Comparison of ENCODE assay signal across 13 mouse cellular contexts in the genomic region with DNA sequence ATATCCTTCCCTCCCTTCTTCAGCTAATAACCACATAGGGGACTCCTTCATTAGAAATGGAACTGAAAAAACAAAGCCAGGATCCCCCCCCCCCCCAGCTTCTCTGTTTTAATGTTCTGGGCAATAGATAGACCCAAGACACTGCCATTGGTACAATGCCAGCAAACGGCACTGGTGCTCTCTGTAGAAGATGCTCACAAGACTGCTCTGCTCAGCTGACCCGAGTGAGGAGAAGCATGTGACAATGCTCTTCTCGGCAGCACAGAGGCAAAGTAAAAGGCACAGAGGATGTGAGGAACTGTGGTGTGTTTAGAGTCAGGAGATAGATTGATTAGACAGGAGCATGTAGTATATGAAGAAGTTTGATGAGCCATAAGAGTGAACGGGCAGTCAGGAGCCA.
"Had no signal": no experiment of that assay in that cellular context is flagged by ENCODE, and none has a peak within 500 bp of the region (broad histone marks: within the 10 kb centered on the region; RNA-seq: fewer than 3 reads in every experiment).

No protein-coding gene starts in this region.

- H3K9ac ChIP-seq: intestine, embryonic 15.5 days; liver, embryonic 15.5 days had no signal

- ATAC-seq: intestine, embryonic 15.5 days; lung, postnatal 0 days; midbrain, embryonic 16.5 days had no signal

- H3K4me3 ChIP-seq: intestine, embryonic 15.5 days; layer of hippocampus, adult 2 months; limb, embryonic 10.5 days; liver, embryonic 15.5 days had no signal

- H3K4me2 ChIP-seq: intestine, embryonic 15.5 days; liver, embryonic 11.5 days; liver, embryonic 15.5 days had no signal

- H3K4me1 ChIP-seq: intestine, embryonic 15.5 days; liver, embryonic 15.5 days had no signal

- H3K27me3 ChIP-seq: intestine, embryonic 15.5 days; liver, embryonic 15.5 days had no signal

- DNase-seq: kidney, adult 9 months; kidney, postnatal 10 days; lung, adult 2 months; lung, postnatal 36 days; thymus, postnatal 4 days had no signal

- H3K27ac ChIP-seq: intestine, embryonic 15.5 days; layer of hippocampus, adult 2 months; limb, embryonic 10.5 days; liver, embryonic 15.5 days; stomach, postnatal 0 days had no signal

- H3K36me3 ChIP-seq: intestine, embryonic 15.5 days; limb, embryonic 10.5 days; liver, embryonic 15.5 days had no signal

- H3K9me3 ChIP-seq: intestine, embryonic 15.5 days; limb, embryonic 10.5 days; liver, embryonic 15.5 days had no signal
